Mouse (Mus musculus) monocyte, adult 5-6 weeks (primary cell): Measurements from ENCODE around the gene Gm49355. TPM values are rescaled to one million over a fixed set of nuclear protein-coding genes. Genes with fewer than 3 reads are reported as not detected.

Experiments used
- total RNA-seq: library from RNA; stranded (forward); fragments of 200-1000, 200-491, 200-594 nt; gene quantifications from 3 replicates; pipeline ENCODE4 v1.2.3, GENCODE M21; 2017

Gm49355 gene
- total RNA-seq, 1 experiment from 2014 or later = not detected

Other genes with a start within 250 kb of the Gm49355 start
- 24.0 to 42.9 TPM (median 31.2 TPM) in 3 replicates for gene 3830406C13Rik, start 197 bp downstream of the Gm49355 start, total RNA-seq
- not detected in 3 replicates for gene Fezf2, start 64.2 kb downstream of the Gm49355 start, total RNA-seq